Mouse (Mus musculus) limb, embryonic 11.5 days (tissue): Measurements from ENCODE around the gene Trib2. TPM values are rescaled to one million over a fixed set of nuclear protein-coding genes. Genes with fewer than 3 reads are reported as not detected.

Experiments used
- ATAC-seq: fragments of 200-750 bp; cut with Nextera tagmentation; 2 replicates; pipeline ENCODE4 v1.8.0; 2017; ENCODE audit warnings: low read depth; ENCODE audit not compliant: insufficient number of reproducible peaks, low FRiP score, low TSS enrichment
- DNase-seq: peaks from one replicate; pipeline ENCODE4 v3.0.0-alpha.2; 2015; ENCODE audit warnings: low spot score
- H3K27ac ChIP-seq: fragments of 300-500 bp; sonication (generic); replicated peaks from 2 replicates; pipeline ENCODE4 v1.5.1; 2014; ENCODE audit warnings: low read depth, mild to moderate bottlenecking, low read length
- H3K27me3 ChIP-seq: fragments of 300-500 bp; sonication (generic); 2 replicates; pipeline ENCODE4 v1.6.1; 2014; ENCODE audit warnings: mild to moderate bottlenecking, low read length, mixed read lengths; ENCODE audit not compliant: control insufficient read depth, insufficient read depth
- H3K36me3 ChIP-seq: fragments of 300-500 bp; sonication (generic); 2 replicates; pipeline ENCODE4 v1.6.1; 2014; ENCODE audit warnings: mild to moderate bottlenecking, low read length, moderate library complexity, mixed read lengths; ENCODE audit not compliant: control insufficient read depth, insufficient read depth
- H3K4me1 ChIP-seq: fragments of 300-500 bp; sonication (generic); 2 replicates; pipeline ENCODE4 v1.6.1; 2014; ENCODE audit warnings: low read length, mixed read lengths; ENCODE audit not compliant: control insufficient read depth, insufficient read depth
- H3K4me2 ChIP-seq: fragments of 300-500 bp; sonication (generic); 2 replicates; pipeline ENCODE4 v1.6.1; 2014; ENCODE audit warnings: low read depth, mild to moderate bottlenecking, moderate library complexity; ENCODE audit not compliant: severe bottlenecking
- H3K4me3 ChIP-seq: fragments of 300-500 bp; sonication (generic); 2 replicates; pipeline ENCODE4 v1.5.1; 2014; ENCODE audit warnings: low read depth, low read length
- H3K9ac ChIP-seq: fragments of 300-500 bp; sonication (generic); 2 replicates; pipeline ENCODE4 v1.6.1; 2014; ENCODE audit warnings: mild to moderate bottlenecking, low read length
- H3K9me3 ChIP-seq: fragments of 300-500 bp; sonication (generic); 2 replicates; pipeline ENCODE4 v1.6.1; 2016; ENCODE audit warnings: low read length; ENCODE audit not compliant: control insufficient read depth
- WGBS: fragments of 180-500 bp; shearing (Covaris S2); extraction: QIAGEN DNeasy Blood & Tissue Kit; methylation state at CpG from one replicate; pipeline ENCODE4 v1.1.7; 2014; 5-methylcytosine and 5-hydroxymethylcytosine counted together
- polyA plus RNA-seq: library from polyadenylated mRNA; unstranded; fragments of >200 nt; fragmentation: Nextera tagmentation; extraction: Ambion mirVana; gene quantifications from 2 replicates; pipeline ENCODE4 v1.2.1, GENCODE M21; 2014

Gene Trib2
- polyA plus RNA-seq, 1 experiment from 2014 or later: 56.2 TPM

- WGBS: 84% methylated on average over 6 of the region's 6 CpGs
- Histone ChIP-seq H3K4me2 (no peak overlapping the region), H3K27ac (no peak overlapping the region), H3K4me1 (no peaks in the 10 kb centered on the region), H3K4me3 (no peak overlapping the region), H3K9ac (no peak overlapping the region), H3K27me3 (no peaks in the 10 kb centered on the region), H3K36me3 (no peaks in the 10 kb centered on the region), H3K9me3 (no peaks in the 10 kb centered on the region)
- DNase-seq (no peak), ATAC-seq (no peak)
Observed at GRCm38 (mm10) chr12:15771686-15772085, 45.0 kb downstream of the Trib2 start.

GRCm38 (mm10) chr12:15768536-15768935 is 48.2 kb downstream of the Trib2 start:
- Histone ChIP-seq H3K9me3 (no peaks in the 10 kb centered on the region), H3K4me1 (no peaks in the 10 kb centered on the region), H3K27ac (no peak overlapping the region), H3K4me2 (no peak overlapping the region), H3K9ac (no peak overlapping the region), H3K27me3 (no peaks in the 10 kb centered on the region), H3K36me3 (no peaks in the 10 kb centered on the region), H3K4me3 (no peak overlapping the region)
- DNase-seq (no peak), ATAC-seq (no peak)
- WGBS: 92% methylated on average over 3 of the region's 3 CpGs

GRCm38 (mm10) chr12:15765996-15766395 is 50.7 kb downstream of the Trib2 start:
- ATAC-seq: no peak
- 90% methylated on average over 12 of the region's 12 CpGs for WGBS

GRCm38 (mm10) chr12:15765238-15765637 is 51.5 kb downstream of the Trib2 start:
- no peak for DNase-seq
- 45% methylated on average over 1 of the region's 1 CpGs for WGBS
- Histone ChIP-seq H3K27ac (no peak overlapping the region), H3K9me3 (no peaks in the 10 kb centered on the region), H3K27me3 (no peaks in the 10 kb centered on the region), H3K4me1 (no peaks in the 10 kb centered on the region), H3K36me3 (no peaks in the 10 kb centered on the region), H3K9ac (no peak overlapping the region), H3K4me2 (no peak overlapping the region), H3K4me3 (no peak overlapping the region)
- ATAC-seq: no peak

More at GRCm38 (mm10) chr12:15765996-15766395, 50.7 kb downstream of the Trib2 start:
- Histone ChIP-seq H3K4me3 (no peak overlapping the region), H3K27ac (no peak overlapping the region), H3K36me3 (no peaks in the 10 kb centered on the region), H3K4me1 (no peaks in the 10 kb centered on the region), H3K27me3 (no peaks in the 10 kb centered on the region), H3K9ac (no peak overlapping the region), H3K9me3 (no peaks in the 10 kb centered on the region), H3K4me2 (no peak overlapping the region)
- no peak for DNase-seq

GRCm38 (mm10) chr12:15761453-15762116 is 55.1 kb downstream of the Trib2 start:
- H3K9me3 ChIP-seq: no peaks in the 10 kb centered on the region
- H3K36me3 ChIP-seq: no peaks in the 10 kb centered on the region
- no peaks in the 10 kb centered on the region for H3K27me3 ChIP-seq
- DNase-seq: no peak
- H3K27ac ChIP-seq: no peak overlapping the region
- no peak overlapping the region for H3K9ac ChIP-seq
- H3K4me3 ChIP-seq: no peak overlapping the region
- no peak overlapping the region for H3K4me2 ChIP-seq
- ATAC-seq: no peak
- no peaks in the 10 kb centered on the region for H3K4me1 ChIP-seq
- WGBS: 92% methylated on average over 8 of the region's 8 CpGs

GRCm38 (mm10) chr12:15760684-15761083 is 56.0 kb downstream of the Trib2 start:
- ATAC-seq (no peak), DNase-seq (no peak)
- 84% methylated on average over 4 of the region's 4 CpGs for WGBS
- Histone ChIP-seq H3K9ac (no peak overlapping the region), H3K27ac (no peak overlapping the region), H3K9me3 (no peaks in the 10 kb centered on the region), H3K4me1 (no peaks in the 10 kb centered on the region), H3K27me3 (no peaks in the 10 kb centered on the region), H3K4me2 (no peak overlapping the region), H3K36me3 (no peaks in the 10 kb centered on the region), H3K4me3 (no peak overlapping the region)

GRCm38 (mm10) chr12:15758866-15759265 is 57.9 kb downstream of the Trib2 start:
- DNase-seq (no peak), ATAC-seq (no peak)
- Histone ChIP-seq H3K4me1 (no peaks in the 10 kb centered on the region), H3K4me3 (no peak overlapping the region), H3K27me3 (no peaks in the 10 kb centered on the region), H3K9me3 (no peaks in the 10 kb centered on the region), H3K4me2 (no peak overlapping the region), H3K9ac (no peak overlapping the region), H3K27ac (no peak overlapping the region), H3K36me3 (no peaks in the 10 kb centered on the region)
- 36% methylated on average over 2 of the region's 2 CpGs for WGBS

GRCm38 (mm10) chr12:15757351-15757750 is 59.4 kb downstream of the Trib2 start:
- Histone ChIP-seq H3K9me3 (no peaks in the 10 kb centered on the region), H3K36me3 (no peaks in the 10 kb centered on the region), H3K4me3 (no peak overlapping the region), H3K4me1 (no peaks in the 10 kb centered on the region), H3K27me3 (no peaks in the 10 kb centered on the region), H3K9ac (no peak overlapping the region), H3K4me2 (no peak overlapping the region), H3K27ac (no peak overlapping the region)
- ATAC-seq (no peak), DNase-seq (no peak)
- WGBS: 88% methylated on average over 8 of the region's 8 CpGs
